Mouse (Mus musculus) retina, postnatal 1 day (tissue): Measurements from ENCODE around the gene Wasf2.

Experiments
- DNase-seq: peaks from one replicate; pipeline ENCODE4 v3.0.0-alpha.2; 2012

Gene Wasf2

GRCm38 (mm10) chr4:133242710-133243109, 112.4 kb downstream of the Wasf2 start:
- no peak for DNase-seq

- DNase-seq, result no peak
Measured at GRCm38 (mm10) chr4:133243538-133243937, 113.2 kb downstream of the Wasf2 start.

GRCm38 (mm10) chr4:133244289-133244688, 114.0 kb downstream of the Wasf2 start:
- DNase-seq, result no peak

GRCm38 (mm10) chr4:133247072-133247471, 116.8 kb downstream of the Wasf2 start:
- DNase-seq, result no peak

- no peak for DNase-seq
Measured at GRCm38 (mm10) chr4:133247806-133248449, 117.6 kb downstream of the Wasf2 start.
